Mouse (Mus musculus) C2C12 (cell line): ENCODE data around the gene Rcsd1.

ENCODE experiments used
- CTCF ChIP-seq: IDR thresholded peaks from one replicate; pipeline ENCODE4 v1.5.1; 2011; ENCODE audit not compliant: control insufficient read depth, insufficient read depth, insufficient read length
- MYOD1 ChIP-seq: IDR thresholded peaks from one replicate; pipeline ENCODE4 v1.6.1; 2011; ENCODE audit warnings: low read depth; ENCODE audit not compliant: control insufficient read depth, insufficient read length
- MYOG ChIP-seq: IDR thresholded peaks from one replicate; pipeline ENCODE4 v1.6.1; 2011; ENCODE audit not compliant: control insufficient read depth, insufficient read length; ENCODE audit errors: extremely low read depth

DNA sequence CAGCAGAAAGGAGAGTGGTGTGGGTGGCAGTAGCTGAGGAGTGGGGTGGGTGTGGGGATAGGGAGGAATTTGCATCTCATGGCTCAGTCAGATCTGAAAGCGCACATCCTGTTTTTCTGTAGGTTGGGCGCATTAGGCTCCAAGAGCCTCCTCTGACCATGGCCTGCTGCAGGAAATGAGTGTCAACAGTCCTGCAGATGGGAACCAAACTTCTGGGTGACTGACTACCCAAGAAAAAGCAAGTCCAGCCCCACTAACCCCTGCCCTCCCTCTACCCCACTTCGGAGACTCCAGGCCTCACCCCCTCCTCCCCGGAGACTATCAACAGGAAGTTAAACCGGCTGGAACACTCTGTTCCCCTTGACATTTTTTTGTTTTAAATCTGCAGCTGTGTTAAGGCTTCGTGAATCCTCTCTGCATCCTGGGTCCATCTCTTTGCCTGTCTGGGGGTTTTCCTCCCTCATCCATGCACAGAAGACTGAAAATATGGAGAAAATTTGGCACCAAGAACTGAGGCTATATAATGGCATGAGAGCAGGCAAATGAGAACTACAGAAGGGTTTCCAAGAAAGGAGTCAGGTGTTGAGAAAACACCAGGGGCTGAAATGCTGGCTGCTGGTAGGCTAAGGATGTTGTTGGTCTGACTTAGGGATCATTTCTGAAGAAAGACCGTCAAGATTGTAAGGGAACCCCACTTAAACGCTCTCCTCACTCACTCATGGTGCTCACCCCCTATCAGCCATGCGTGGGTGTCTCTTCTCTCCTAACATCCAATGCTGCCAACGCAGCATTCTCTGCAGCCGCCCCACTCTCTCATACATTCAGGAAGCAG is 8.4 kb upstream of the Rcsd1 start:
- TF ChIP-seq CTCF (no peak), MYOD1 (no peak), MYOG (no peak)
